Mouse (Mus musculus) yolk sac, embryonic 10.5 days (tissue): ENCODE data around the gene Vps4b.

Experiments used
- DNase-seq: peaks from one replicate; pipeline ENCODE4 v3.0.0-alpha.2; 2017; ENCODE audit warnings: low spot score

Gene Vps4b

DNA sequence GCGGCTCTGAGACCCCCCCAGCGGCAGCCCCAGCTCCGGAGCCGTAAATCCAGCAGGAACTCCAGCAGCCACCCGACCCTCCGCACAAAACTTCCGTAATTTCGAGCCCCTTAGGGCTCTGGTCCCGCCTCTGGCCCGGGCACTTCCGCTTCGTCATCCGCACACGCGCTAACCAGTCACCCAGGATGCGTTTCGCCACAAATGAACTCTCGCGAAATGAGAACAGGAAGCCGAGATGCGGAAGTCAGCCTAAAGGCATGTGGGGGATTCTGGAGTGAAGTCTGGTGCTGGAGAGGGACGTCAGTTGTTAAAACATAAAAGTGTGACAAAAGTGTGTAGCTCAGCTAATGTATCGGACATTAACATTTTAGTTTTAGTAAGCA, at the start of gene Vps4b:
TSS of gene Vps4b (minus strand) at position 187 of the 383 bp plus-strand sequence.
- peak; percentile 93 for DNase-seq

DNA sequence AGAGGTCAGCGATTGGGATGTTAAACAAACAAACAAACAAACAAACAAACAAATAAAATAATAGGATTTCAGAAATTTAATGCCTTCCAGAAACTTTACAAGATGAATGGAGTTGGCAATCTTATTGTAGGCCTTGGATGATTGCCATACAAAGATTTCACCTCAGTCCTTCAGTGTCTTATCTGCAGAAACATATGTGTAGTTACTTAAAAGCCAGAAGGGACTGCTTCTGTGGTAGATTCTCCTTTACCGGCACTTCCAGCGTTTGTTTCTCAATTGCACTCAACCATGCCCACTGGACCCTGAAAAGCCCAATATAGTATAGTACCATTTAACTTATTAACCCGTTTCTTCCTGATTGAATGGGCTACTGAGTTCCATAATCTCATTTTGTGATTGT, 32.3 kb upstream of the Vps4b start:
- DNase-seq: no peak

DNA sequence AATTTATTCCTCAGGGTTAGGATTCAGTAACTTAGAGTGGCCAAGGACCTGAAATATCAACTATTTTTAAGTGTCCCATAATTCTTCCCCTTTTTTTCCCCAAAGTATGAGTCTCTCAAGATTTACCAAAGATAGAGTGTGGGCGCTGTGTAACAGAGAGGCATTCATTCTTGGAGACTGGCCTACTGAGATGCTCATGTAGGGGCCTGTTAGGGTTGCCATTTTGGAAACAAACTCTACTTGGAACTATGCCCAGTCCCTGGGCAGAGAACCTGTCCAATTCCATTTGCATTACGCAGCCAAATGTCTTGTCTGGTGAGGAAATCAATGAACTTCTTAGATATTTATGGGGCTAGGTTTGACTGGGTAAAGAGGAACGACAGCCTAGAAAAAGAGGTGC, 25.8 kb upstream of the Vps4b start:
- DNase-seq: no peak

DNA sequence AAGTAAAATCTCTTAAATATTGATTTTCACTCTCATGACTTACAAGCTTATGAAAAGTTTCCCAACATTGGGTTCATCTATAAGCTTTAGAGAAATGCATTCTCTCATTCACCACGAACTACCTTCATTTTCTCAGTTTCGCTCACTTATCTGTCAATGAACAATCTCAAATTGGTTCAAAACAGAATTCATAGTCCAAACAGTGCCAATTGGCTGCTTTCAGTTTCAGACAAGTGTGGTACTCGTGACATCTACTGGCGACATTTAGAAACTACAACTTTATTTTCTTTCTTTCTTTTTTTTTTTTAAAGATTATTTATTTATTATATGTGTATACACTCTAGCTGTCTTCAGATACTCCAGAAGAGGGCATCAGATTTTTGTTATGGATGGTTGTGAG, 21.8 kb upstream of the Vps4b start:
- no peak for DNase-seq

DNA sequence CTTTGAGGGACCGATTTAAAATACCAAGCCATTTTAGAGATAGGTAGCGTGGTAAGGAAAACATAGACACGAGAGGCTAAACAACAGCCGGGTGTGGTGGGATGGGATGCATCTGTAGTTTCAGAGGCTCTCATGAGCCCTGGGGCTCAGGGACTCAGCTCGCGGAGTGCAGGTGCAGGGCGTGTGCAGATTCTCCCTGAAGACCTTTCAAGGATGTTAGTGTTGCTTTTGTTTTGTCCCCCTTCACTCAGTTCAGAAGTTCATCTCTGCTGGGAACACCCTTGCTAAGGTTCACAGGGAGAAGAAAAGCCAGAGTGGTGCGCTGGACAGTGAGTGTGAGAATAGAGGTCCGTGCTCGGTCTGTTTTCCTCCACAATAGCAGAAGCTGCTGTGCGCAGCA, 20.2 kb upstream of the Vps4b start:
- DNase-seq: no peak

DNA sequence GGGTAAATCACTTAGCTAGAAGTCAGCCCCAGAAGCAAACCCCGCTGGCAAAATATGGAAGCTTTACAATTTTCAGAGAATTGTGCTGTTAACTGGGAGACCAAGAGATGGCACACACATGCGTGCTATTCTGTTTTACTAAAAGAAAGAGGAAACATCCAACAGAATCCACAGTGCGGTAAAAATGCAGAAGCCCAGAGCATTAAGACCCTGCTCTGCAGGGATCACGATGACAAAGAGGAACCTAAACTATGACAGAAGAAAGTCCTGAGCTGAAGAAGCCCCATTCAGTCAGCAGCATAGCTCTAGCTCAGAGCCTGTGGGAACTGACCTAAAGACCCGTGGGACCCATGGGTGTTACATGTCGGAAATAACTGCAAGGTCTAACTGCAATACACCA, 18.7 kb upstream of the Vps4b start:
- no peak for DNase-seq

DNA sequence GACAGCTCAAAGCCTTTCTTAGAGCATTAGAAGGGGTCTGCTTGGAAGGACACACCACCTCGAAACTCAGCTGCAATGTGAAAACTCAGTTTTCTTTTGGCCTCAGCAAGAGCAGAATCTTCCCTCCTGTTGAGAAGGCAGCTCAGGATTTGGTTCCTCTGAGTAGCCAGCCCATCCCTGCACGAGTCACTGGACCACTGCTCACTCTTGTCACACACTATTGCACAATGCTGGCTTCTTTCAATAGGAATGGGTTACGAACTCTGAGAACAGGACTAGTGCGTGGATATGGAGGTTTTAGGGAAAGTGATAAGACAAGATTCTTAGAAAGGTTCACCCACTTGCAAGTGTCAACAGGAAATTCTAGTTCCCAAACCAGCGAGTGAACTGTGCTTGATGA, 18.3 kb upstream of the Vps4b start:
- no peak for DNase-seq

DNA sequence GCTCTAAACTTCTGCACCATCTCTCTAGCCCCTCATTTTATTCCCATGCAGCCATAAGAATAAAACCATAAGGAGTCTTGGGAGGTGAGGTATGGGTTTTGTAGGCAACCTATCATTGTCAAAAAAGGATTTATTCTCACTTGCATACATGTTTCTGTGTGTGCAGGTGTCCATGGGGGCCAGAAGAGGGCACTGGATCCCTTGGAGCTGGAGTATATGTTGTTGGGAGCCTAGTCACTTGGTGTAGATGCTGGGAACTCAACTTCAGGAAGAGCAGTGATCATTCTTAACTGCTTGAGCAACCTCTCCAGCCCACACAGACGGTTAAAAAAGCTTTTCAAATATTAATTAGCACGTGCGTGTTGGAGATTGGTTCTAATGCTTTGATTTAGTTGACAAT, 3.4 kb upstream of the Vps4b start:
- no peak for DNase-seq

DNA sequence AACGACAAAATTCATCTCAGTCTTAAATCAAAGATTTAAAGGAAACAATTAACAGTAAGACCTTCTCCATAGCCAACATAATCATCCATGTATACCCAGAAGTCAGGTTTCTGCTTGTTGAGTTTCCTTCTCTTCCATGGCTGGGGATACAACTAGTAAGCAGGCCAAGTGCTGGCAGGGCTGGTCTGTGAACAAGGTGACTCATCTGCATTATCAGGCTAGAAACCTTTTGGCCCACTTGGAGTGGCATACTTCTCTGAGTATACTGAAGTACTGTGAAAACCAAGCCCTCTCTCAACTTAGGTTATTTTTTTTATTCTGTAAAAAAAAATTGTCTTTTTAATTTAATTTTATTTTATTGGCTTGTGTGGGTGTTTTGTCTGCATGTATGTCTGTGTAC, 2.9 kb upstream of the Vps4b start:
- no peak for DNase-seq

DNA sequence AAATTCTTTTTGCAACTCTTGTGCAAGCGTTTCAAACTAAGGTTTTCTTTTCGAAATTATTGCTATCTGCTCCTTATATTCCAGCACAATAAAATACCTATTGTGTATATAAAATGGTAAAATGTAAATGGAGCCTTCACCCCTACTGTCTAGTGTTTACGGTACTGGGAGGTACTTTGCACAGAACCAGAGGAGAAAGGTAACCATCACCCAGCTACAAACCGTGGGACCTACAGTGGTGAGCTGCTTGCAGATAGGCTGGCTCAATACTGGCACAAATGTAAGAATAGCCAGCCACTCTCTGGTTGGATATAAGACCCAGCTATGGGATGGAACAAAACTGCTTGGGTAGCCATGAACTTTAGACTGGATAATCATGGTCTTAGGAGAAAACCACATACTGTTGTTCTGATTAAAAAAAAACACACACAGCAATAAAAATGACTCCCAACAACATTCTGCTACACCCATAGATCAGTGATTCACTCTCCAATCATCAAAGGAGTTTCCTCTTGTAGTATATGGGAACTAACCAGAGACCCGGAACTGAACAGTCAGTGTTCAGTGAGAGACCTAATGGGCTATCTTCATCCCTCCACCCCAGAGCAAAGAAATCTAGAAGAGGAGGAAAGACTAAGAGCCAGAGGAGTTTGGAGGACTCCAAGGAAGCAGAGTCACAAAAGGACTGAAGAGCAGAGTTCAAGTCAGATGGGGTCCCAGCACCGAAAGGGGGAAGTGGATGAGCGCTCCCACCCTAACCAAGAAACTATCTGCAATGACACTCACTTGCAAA, 655 bp upstream of the Vps4b start:
- no peak for DNase-seq

DNA sequence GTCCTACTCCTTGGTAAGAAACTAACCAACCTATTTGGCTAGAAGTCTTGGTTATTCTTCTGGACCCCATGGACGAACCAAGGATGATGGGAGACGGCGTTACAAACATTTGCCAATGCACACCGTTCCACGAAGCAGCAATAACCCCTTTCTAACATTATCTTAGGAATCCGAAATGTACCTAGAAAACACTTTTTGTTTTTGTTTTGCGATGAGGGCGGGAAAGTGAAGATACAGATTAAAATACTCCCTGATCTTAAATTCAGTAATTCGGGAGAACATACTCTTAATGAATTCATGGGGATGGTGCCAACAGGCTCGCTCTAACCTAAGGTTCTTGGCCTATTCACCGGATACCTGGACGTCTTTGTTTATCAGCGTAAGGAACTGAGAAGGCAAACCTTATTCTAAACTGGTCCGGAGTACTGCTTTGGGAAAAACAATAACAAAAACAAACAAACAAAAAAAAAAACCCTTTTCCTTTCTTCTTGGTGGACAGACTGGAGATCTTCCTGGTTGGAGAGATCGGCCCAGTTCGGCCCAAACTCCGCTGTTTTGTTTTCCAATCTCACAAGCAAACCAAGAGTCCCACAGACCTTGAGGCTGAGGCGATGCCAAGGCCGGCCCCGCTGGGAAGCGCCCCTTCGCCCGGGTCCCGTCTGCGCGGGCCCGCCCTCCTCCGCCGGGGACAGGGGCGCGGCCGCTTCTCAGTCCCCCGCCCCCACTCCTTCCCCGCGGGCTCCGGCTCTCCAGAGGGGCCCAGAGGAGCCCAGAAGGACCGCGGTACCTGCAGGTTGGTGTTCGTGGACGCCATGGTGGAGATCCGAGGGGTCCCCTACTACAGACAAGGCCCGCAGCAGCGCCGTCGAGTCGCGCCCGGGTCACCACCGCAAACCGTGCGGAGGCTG, 640 bp downstream of the Vps4b start:
- DNase-seq: no peak

DNA sequence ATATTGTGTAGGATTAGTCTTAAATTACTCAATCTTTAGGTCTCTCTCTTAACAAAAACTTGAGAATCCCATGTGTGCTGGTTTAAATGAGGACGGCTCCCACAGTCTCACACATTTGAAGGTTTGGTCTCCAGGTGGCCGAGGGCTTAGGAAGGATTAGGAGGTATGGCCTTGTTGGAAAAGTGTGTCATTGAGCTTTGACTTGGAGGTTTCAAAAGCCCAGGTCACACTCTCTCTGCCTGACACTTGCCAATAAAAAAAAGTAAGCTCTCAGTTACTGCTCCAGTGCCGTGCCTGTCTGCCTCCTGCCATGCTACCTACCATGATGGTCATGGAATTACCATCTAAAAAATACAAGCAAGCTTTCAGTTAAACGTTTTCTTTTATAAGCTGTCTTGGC, 21.6 kb downstream of the Vps4b start:
- DNase-seq: no peak

DNA sequence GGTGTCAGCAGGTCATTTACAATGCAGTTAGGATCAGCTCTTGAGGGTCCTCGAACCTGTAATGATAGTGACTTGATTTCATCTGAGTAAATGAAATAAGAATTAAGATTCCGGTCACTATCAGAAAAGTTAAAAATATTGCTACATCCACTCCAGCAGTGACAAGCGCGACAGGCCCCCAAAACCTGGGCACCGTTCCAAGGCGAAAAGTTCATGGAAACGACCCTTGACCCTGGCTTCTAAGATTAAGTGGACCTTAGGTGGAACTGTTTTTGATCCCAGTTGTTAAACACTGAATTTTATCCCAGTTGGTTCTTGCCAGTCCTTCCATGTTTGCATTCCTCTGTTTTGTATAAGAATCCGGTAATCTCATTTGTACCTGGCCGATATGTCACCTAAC, 22.4 kb downstream of the Vps4b start:
- DNase-seq: no peak

DNA sequence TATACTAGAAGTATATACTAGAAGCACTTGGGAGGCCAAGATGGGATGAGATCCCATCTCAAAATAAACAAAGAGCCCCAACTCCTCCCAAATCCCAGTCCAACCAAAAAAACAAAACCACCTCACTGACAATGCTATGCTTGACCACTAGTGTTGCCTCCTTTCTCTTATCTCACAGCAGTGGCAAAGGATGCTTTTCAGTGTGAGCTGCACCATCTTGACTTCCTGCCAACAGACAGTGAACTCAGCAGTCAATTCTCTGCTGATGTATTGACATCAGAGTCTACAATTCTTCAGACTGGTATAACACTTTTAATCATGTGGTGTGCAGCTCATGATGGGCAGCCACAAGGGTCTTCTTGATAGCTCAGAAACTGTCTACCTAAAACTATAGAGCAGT, 27.8 kb downstream of the Vps4b start:
- DNase-seq: no peak

DNA sequence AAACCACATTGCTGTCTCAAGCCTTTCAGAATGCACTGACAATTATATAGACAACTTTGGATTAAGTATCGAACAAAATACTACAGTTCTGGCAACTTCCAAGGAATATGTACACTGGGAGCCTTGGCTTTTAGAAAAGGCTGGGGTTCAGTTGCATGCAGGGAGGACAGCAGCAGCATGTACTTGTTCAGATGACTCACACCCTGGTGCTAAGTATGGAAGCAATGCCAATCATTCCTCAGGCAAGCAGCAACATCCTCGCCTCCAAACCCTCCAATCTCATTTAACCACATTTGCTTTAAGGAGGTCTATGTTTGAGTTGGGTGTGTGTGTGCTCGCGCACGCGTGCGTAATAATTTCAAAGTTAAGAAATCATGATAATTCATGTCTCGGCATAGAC, 30.8 kb downstream of the Vps4b start:
- no peak for DNase-seq

DNA sequence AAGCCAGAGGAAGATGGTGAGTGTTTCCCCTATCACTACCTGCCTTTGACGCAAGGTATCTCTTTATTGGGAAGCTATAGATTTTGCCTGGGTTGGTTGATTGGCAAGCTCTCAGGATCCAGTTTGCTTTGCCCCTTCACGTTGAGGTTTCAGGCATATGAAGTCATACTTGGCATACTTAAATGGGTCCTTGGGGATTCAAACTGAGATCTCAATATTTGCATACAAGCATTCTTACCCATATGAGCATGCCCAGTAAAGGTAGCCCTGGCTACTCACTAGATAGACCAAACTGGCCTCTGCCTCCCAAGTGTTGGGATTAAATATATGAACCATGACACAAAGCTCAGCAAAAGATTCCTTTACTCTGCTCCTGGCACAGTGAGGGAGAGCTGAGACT, 31.7 kb downstream of the Vps4b start:
- no peak for DNase-seq

DNA sequence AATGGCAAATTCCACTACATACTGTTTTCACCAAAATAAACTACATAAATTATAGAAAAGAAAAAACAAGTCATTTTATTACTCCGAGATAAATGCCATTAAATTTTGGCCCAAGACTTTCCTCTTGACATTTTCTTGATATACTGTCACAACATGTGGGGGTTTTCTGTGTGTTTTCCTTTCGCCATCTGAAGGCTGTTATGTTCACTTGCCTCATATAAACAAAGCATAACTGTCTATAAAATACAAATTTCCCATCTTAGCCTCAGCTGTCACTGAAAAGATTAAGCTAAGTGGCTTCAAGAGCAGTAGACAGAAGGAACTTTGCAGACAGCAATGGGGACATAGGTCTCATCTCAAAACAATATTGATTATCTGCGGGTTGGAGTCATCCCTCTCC, 32.2 kb downstream of the Vps4b start:
- no peak for DNase-seq

DNA sequence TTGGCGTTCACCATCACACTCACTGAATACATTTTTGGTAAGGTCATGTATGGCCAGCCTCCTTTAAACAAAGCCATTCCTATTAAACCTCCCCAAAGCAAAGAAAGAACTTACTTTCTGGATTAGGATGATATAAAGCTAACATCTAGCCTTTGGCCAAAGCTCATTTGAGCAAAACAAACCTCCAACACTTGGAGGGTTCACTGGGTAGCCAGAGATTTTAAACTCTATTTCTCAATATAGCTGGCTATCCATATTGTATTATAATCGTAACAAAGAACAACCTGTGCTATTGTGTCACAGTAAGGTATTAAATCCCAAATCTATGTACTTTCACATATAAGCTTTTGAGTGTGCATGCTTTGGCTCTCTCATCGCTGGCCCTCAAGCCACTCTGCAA, 35.8 kb downstream of the Vps4b start:
- no peak for DNase-seq

DNA sequence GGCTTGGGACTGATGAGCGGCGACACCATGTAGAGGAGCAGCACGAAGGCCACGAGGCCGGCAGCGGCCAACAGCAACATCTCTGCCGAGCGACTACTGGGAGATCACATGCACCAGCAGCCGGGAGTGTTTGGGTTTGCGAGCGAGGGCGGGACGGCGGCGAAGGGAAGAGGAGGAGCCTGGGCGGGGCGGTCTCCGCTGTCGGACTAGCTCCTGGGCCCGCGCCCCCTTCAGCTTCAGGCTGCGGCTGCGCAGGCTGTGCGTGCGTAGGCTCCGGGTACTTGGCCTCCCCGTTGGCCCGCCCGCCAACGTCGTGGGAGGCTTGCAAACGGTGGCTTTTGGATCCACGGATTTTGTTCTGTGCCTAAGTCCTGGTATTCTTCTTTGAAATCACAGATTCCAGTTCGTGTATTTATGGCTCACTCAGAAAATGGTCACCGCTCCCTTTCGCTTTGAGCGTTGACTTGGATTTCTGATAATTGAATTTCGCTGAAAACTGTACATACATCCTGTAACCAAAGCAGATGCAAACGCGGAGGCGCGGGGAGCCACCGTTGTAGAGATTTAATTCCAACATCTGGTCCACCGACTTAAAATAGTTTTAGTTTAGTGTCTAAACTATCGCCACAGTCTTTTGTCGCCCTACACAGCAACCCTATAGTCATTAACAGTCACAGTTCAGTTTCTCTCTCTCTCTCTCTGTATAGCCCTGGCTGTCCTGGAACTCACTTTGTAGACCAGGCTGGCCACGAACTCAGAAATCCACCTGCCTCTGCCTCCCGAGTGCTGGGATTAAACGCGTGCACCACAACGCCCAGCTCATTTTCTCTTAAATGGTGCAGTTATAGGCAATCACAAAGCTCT, 36.7 kb downstream of the Vps4b start, which contains the start of gene Kdsr:
TSS of gene Kdsr (minus strand) at position 156 of the 864 bp plus-strand sequence.
- DNase-seq: peak; percentile 96

DNA sequence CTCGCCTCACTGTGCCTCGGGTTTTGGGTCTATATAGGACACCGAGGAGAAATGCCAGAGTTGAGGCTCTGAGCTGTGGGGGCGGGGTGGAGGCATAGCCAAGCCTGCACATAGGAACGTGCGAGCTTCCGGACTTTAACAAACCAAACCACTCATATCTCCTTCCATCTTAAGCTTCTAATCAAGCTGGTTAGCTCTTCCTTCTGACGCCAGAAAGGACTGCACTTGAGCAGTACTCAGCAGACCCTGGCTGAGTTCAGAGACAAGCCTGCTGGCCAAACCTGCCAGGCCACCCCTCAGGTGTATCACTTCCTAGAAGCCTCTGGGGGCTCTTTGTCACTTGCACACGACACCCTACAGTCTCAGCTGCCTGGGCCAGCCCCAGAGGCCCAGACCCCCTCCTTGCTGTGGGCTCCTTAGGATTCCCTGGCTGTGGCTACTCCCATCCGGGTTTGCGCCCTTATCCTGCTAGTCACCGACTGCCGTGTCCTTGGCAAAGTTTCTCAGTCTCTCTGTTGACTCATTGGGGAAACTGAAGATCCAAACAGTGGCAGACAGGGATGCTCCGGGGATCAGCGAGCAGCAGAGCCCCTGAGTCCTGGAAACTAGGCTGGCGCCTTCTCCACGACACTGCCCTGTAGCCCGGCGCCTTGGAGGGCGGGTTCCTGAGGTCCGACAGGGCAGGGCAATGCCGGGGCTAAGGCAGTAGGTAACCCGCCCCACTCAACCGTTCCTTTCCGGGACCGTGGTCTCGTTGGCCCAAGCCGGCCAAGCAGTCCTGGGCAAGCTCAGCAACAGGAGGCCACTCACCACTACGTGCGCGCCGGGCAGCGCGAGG, 37.6 kb downstream of the Vps4b start:
- no peak for DNase-seq

DNA sequence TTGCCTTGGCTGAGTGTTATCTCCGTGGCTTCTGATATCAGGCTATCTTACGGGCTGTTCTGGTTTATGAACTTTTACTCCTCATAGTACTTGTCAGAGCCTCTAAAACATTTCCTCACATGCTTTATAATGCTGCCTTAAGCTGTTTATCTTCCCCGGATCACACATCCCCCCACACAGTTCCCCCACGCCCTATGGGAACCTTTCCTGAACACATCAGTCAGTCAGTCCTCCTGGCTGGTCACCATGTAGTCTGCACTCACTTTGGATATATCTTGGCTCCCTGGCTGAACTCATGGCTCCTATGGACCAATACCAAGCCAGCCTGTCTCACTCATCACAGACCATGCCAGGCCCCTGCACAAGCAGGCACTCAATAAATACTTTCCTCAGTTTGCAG, 39.9 kb downstream of the Vps4b start:
- DNase-seq: no peak
